Mouse (Mus musculus): ENCODE data around the gene D630003M21Rik.

D630003M21Rik gene

DNA sequence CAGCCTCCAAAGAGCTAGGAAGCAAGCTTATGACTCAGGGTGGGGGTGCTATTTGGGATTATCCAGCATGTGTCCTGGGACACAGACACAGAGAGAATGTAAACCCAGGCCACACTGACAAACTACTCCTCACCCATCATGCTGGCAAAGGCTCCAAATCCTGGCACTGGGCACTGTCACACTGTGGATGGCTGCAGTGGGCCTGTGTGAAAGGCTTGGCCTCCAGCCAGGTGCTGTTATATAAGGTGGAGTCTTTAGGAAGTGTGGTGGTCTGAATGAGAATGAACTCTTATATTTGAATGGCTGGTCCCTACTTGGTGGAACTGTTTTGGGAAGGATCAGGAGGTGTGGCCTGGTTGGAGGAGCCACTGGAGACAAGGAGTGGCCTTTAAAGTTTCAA lies 7.7 kb upstream of the D630003M21Rik start:
- no peak for DNase-seq (ENCODE audit: inconsistent ontology term)

DNA sequence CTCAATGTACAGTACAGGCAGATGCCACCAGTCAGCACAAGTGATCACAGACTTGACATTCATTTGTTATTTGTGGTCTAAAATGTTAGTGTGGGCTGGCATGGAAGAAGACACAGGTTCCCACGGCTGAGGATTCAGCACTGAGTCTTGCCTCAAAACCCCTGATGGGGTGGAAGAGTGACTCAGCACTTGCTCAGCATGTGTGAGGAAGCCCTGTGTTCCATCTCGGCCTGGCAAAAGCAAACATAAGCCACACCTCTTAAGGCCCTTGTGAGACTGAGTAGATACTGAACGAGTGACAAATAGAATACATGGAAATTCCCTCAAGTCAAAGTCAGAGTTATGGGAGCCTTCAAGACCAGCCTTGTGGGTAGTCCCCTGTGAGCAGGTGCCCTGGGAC lies 4.1 kb upstream of the D630003M21Rik start:
- DNase-seq (ENCODE audit: inconsistent ontology term), result no peak

DNA sequence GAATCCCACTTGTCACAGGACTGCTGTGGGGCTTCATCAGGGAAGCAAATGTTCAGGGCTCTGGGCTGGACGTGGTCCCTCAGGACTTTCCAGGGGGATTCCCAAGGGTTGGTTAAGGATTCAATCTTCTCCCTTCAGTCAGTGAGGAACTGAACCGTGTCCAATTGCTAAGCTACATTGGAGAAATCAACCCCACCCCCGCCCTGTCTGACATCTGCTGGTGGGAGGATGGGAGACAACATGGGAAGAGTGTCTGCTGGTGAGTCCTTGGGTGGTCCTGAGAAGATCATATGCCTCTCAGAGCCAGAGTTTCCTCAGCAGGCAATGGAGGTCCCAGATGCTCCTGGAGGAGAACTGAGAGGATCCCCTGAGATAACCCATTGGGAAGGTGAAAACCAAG lies 3.4 kb upstream of the D630003M21Rik start:
- no peak for DNase-seq (ENCODE audit: inconsistent ontology term)

DNA sequence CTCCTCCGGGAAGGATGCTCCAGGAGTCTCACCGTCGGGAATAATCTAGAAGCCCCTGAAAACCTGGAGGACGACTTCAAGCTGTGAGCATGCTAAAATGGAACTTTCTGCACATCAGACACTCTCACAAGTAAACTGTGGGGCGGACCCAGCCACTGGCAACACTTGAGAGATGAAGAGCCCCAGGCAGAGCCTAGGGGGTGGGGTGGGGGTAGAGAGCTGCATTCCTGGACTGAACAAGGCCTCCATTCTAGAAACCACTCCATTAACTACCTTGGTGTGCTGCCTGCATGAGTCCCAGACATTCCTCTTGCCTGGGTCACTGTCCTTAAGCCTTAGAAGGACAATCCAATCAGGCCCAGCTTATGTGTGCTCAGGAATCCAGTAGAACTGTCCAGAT lies 2.0 kb upstream of the D630003M21Rik start:
- DNase-seq (ENCODE audit: inconsistent ontology term), result peak; percentile 82

DNA sequence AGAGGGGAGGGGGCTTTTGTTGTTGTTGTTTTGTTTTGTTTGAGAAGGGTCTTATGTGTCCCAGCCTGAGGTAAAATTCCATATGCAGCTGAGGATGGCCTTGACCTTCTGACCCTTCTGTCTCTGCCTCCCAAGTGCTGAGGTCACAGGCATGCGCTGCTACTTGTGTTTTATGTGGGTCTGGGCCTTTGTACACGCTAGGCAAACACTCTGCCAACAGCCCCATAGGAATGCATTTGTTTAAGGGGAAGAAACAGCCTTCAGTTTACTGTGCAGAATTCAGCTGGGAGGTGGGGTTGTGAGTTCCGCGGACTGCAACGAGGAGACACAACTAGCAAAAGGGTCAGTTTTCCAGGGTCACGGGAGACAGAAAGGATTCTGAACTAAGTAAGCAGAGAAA lies 1.6 kb upstream of the D630003M21Rik start:
- DNase-seq (ENCODE audit: inconsistent ontology term), result no peak

DNA sequence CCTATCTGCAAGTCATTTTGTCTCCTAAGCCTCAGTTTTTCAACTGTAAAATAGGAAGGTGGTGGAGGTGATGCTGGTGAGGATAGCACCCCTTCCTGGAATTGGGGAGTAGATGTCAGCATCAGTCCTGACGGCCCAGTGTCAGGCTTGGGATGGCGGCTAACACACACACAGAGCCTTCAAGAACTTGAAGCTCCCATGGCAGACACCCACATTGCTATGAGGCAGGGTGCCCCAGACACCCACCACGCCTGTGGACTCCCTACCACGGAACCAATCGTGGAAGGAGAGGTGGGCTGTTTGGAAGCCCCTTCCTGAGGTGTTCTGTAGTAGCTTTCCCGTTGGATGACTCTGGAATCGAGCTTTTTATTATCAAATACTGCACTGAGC lies 476 bp upstream of the D630003M21Rik start:
- DNase-seq (ENCODE audit: inconsistent ontology term), result no peak

DNA sequence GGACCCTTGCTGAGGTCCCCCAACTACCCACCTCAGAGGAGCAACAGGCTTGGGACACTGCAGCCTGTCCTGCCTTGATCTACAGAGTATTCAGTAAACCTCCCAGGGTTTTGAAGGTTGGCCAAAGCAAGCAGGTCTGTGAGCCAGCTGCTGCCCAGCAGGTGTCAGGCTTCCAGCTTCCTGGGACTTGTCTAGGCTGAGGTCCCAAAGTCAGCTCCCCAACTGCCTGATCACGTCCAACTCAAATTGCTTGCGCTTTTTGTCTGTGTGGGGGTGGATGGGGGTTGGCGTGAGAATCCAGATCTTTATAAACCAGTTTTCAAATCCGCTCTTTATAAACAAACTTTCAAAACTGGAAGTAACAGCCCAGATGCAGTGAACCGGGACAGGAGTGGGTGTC lies 3.7 kb downstream of the D630003M21Rik start:
- DNase-seq (ENCODE audit: inconsistent ontology term), result peak; percentile 27

DNA sequence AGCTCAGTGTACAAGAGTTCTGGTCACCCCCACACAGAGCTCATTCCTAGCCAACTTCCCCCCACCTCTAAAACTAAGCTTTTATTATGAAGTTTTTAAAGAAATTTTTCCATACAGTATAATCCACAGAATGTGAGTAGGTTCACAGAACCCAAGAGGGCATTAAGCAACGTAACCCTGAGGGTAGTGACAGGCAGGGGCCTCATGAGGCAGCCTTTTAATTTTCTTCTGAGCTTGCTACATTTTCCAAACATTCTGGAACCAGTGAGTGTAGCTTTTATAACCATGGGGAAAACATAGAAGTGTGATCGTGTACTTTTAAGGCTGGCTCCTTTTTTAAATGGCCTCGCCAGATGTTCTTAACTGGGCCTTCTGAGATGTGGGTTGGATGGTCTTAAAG lies 5.5 kb downstream of the D630003M21Rik start:
- no peak for DNase-seq (ENCODE audit: inconsistent ontology term)

DNA sequence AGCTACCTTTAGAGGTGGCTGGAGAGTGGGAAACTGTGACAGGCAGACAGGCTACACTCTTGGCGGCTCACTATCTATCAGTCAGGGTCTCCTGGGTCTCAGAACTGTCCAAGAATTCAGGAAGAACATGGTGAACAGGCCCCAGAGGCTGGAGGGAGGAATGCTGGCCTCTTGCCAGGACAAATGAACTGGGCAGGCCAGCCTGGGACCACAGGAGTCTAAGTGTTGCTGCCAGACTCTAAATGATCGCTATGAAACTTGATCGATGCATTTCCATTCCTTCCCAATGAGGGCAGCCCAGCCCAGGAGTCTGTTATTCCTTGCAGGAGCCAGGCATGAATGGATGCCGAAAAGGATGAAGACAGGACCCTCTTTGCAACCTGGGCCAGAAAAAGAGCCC lies 6.4 kb downstream of the D630003M21Rik start:
- DNase-seq (ENCODE audit: inconsistent ontology term), result peak; percentile 41

DNA sequence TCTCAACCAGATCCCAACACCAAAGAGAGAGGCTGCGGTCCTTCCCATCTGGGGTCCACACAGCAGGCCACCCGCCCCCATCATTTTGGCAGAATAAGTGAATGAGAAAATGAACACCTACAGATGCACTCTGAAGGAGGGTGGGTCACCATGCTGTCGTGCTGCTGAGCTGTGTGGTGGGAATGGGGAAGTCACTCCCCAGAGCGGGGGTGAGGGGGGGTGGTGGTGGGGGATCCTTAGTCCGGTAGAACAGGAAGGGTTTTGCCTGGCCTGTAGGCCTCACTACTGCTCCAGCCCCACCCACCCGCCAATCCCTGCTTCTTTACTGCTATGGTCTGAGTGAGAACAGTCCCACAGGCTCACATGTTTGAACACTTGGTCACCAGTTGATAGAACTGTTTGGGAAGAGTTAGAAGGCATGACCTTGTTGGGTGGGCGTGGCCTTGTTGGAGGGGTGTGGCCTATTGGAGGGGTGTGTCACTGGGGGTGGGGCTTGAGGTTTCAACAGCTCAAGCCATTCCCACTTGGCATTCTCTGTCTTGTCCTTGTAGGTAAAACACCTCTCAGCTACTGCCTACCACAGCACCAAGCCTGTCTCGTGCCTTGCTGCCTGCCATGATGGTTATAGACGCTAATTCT lies 7.5 kb downstream of the D630003M21Rik start:
- DNase-seq (ENCODE audit: inconsistent ontology term), result no peak

DNA sequence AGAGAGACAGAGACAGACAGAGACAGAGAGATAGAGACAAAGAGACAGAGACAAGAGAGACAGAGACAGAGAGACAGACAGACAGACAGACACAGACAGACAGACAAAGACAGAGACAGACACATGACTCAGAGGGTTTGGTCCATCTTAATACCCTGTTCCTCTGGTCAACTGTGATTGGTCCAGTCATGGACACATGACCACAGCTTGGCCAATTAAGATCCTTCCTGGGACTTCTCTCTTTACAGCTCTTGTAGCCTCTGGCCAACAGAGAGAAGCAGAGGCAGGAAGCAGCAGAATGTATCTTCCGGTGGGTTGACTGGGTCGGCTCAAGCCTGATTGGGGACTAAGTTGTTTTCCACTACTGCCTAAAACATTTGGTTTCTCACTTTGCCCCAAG lies 9.5 kb downstream of the D630003M21Rik start:
- DNase-seq (ENCODE audit: inconsistent ontology term), result no peak

DNA sequence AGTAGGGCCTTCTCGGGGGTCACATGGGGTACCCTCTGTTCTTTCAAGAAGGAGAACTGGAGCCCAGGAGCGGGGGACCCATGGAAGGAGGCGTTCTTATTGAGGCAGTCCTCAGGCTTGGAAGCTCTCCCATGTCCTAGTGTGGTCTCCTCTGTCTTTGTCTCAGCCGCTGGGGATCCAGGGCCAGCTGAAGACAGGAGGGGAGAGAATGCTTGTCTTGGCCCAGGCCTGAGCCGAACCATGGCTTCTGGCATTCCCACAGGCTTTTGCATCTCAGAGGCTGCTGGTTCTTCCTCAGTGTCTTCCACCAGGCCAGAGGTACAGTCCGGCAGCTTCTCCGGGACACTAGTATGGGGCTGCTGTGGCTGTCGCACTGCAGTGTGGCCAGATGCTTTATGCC lies 12.5 kb downstream of the D630003M21Rik start:
- no peak for DNase-seq (ENCODE audit: inconsistent ontology term)

DNA sequence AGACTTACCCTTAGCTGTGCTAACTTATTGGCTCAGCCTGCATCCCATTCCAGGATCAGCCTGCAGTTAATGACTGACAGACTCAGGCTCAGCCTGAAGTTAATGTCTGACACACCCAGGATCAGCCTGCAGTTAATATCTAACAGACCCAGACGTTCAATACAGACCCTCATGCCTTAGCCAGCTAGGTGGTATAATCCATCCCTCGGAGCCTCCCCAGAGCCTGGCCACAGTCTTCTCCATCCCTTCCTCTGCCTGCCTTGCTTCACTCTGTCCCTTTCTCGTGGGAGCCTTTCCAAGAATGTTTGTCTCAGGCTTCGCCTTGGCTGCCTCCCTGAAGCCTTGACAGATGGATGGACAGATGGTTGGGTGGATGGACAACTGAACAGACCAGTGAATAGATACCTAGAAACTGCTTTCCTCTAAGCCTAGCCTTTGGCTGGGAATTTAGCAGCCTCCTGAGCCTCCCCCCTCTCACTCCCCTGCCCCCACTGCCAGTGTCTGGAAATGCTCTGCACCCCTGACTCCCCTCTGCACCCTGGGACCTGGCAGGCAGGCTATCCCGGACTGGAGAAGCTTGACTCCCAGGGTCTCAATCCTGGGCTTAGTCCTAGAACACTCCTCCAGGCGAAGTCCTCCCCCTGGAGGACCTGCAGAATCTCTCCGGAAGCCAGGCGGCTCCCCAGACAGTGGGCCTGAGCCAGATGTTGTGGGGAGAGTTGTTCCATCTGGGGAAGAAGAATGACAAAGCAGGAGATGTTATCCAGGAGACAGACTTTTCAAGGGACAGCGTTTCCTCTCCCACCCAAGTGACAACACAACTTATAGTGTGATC lies 13.5 kb downstream of the D630003M21Rik start:
- no peak for DNase-seq (ENCODE audit: inconsistent ontology term)

DNA sequence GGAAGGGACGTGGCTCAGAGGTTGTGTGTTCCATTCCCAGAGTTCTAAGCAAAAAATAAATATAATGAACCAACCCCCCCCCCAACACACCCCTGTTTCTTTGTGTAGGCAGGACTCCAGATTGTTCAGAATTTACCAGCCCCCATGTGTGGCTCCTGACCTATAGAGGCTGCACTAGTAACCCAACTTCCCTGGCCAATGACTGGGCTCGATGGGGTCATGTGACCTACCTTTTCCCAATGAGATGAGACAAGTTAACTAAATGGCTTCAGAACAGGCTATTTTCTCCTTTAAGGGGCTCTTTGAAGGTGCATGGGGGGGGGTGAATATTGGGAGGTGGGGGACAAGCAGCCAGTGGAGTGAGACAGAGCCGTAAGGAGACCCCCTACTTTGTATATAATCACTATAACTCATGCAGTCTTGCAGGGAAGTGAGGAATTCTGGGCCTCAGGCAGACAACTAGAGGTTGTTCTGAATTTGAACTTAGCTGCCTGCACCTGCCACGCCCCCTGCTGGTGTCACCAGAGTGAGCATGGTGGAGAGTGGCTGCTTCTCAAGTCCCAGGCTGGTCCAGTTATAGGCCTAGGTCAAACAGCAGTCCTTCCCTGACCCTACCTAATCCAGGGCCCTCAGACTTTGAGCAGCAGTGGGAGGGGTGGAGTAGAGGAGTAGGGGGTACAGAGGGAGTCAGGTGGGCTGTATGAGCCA lies 17.1 kb downstream of the D630003M21Rik start:
- no peak for DNase-seq (ENCODE audit: inconsistent ontology term)

DNA sequence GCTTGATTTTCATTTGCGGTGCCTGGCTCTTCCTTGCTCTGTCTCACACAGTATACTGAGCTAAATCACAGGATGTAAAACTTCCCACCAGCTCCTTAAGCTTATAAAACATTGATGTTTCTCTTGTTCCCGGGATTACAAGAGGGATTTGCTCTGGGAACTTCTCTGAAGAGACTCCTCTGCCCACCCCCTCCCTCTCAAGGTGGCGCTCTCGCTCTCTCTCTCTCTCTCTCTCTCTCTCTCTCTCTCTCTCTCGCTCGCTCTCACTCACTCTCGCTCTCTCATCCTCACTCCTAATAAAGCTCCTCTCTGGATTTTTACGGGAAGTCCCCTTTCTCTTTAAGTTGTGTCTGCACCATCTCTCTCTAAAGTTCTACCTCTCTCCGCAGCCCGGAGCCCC lies 18.1 kb downstream of the D630003M21Rik start:
- DNase-seq (ENCODE audit: inconsistent ontology term), result peak; percentile 42

DNA sequence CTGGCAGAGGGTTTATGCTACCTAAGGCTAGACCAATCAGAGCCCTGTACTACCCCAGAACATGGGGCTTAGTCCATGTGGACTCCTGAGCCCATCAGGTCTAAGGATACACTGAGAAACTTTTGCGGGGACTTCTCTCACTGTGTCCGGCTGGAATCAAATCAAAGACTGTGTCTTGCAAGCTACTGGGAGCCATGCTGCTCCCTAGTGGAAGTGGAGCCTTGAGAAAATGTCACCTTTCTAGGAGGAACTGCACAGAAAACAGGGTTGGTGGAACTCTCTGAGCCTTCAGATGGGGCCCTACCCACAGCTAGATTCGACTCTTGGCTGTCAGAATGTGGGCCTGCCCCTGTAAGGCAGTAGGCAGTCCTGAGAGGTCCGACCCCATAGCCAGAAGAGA lies 18.5 kb downstream of the D630003M21Rik start:
- no peak for DNase-seq (ENCODE audit: inconsistent ontology term)

DNA sequence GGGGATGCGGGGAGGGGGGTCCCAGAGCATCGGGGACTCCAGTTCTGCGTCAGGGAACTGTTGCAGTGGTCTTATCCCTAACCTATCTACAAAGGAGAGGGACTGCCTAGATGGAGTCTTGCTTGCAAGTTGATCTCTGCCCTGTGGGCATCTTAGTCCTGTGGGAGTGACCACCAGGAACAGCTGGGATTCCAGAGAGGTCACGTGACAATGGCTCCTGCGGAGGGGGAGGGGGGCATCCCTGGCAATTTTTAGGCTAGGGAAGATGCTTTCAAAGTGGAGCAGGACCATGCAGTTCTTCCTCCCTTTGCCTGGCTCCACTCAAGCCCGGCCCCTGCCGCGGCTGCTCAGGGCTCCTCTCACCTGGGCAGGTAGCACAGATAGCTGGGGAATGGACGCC lies 19.2 kb downstream of the D630003M21Rik start:
- no peak for DNase-seq (ENCODE audit: inconsistent ontology term)

DNA sequence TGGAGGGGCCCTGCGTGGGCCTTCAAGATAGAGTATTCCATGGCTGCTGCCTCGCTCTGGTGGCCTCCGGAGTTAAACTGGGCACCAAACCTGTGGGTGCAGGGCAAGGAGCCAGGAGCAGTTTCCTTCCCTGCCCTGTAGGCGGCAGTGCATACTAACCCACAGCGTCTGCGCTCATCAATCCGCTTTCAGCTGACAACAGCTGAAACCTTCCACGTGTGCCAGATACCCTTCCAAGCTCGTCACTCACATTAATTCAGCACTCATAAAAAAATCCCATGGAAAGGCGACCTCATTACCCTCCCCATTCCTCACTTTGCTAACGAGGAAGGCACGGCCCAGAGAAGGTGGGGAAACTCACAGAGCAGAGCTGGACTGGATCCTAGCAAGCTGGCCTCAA lies 21.2 kb downstream of the D630003M21Rik start:
- DNase-seq (ENCODE audit: inconsistent ontology term), result peak; percentile 56

DNA sequence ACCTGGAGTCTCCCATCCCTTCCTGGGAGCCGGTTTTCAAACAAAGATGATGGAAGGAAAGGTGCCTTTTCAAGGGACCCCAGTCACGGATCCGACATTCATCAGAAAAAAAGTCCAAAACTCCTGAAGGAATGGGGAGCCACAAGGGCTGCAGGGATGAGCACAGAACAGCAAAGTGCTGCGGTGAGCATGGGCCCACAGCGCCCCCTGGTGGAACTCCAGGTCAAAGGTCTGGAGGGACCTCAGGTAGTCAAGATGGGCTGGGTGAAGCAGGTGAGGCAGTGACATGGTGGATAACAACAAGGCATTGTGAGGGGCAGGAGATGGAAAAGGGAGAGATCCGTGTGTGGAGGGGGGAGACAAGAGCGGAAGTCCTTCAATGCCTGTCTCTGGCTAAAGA lies 24.9 kb downstream of the D630003M21Rik start:
- peak; percentile 73 for DNase-seq (ENCODE audit: inconsistent ontology term)

DNA sequence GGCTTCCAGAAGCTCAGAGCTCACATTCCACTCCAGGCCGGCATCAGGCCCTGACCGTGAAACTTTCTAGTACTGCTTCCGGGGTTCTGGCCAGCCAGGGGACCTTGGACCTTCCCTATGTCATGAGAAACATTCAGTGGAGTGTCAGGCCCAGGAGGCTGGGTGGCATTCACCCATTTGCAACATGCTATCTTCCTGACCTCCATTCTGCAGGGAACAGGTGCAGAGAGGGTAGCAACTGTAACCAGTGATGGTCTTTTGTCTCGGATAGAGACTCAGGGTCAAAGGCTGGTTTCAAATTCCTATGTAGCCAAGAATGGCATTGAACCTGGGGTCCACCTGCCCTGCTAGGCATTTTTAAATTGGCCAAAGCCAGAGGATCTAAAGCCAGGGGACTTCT lies 25.3 kb downstream of the D630003M21Rik start:
- no peak for DNase-seq (ENCODE audit: inconsistent ontology term)

DNA sequence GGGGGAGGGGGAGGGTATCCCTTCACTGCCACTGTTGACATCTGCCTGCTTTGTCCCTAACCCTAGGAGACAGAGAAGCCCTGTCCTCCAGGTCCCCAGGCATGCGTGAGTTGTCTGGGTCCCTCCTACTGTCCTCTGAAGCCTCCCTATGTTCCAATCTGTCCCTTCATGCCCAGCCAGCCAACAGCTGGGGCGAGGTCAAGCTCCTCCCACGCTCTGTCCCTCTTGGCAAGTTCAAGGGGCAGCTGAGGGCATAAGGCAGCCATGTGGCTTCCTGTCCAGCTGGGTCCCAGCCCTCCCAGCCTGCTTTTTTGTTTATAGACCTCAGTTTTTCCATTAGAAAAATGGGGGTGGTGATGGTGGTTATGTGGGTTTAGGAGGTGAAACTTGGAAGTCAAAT lies 29.7 kb downstream of the D630003M21Rik start:
- peak; percentile 9 for DNase-seq (ENCODE audit: inconsistent ontology term)

DNA sequence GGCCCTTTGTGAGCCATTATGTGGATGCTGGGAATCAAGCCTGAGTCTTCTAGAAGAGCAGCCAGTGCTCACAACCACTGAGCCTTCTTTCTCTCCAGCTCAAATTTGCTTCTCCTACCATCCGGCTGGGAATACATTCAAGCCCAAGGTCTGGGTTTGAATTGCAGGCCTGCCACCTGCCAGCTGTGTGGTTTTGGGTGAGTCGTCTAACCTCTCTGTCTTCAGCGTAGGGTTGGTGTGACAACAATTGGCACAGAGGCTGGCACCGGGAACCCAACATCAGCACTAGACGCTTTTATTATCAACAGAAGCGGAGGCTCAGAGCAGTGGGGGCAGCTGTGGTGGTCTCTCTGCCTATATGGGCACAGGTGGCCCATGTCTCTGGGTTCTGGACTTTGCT lies 30.2 kb downstream of the D630003M21Rik start:
- DNase-seq (ENCODE audit: inconsistent ontology term), result no peak

DNA sequence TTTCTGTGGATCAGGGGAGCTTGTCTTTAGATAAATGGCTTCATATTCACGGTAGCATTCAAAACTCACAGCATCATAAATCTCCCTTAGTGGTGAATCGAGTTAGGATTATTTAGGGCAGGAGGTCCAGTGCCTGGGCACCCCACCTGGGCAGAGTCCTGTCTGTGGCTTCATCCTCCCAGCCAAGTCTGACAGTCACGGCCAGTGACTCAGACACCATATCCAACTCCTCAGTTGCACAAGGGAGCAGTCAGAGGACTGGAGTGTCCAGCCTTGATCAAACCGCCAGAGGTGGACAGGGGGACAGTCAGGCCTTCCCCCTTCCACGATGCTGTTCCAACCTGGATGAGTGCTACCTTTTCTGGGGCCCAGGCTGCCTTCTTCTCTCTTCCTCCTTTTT lies 31.1 kb downstream of the D630003M21Rik start:
- no peak for DNase-seq (ENCODE audit: inconsistent ontology term)

Data from Muller cell, postnatal 12 days (primary cell).